Mouse (Mus musculus): ENCODE results near the gene Wdr64. TPM values are rescaled to one million over a fixed set of nuclear protein-coding genes. Genes with fewer than 3 reads are reported as not detected.
A peak's percentile ranks its signal among the peaks of the same experiment; 100 is the strongest.

Gene Wdr64
- total and polyA plus RNA-seq, 3 experiments: not detected

DNA sequence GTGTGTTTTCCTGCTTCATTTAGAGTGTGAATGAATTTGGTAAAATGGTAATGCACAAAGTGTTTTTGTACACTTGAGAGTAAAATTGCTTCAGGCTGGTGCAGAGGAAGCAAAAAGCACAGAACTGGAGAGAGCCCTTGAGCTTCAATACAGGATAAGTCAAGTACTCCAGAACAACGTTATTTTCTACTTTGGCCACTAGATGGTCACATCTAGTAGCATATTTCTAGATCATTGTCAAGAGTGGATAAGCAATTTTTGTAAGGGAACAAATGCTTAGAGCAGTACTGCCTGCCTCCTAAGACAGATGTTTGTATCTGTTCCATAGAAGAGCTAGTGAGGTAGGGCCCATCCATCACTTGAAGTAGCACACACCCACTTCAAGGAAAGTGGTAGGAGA lies 26.8 kb upstream of the Wdr64 start:
- no peak overlapping the region for H3K9ac ChIP-seq (ENCODE audit: insufficient read depth, low read depth)
- H3K4me2 ChIP-seq (ENCODE audit: insufficient read depth, low read depth, poor library complexity, severe bottlenecking): no peak overlapping the region
- no peak overlapping the region for H3K27ac ChIP-seq (ENCODE audit: insufficient read depth, low read depth)
- no peaks in the 10 kb centered on the region for H3K27me3 ChIP-seq (replicated peaks)
- DNase-seq (ENCODE audit: extremely low read depth): peak; percentile 47
- H3K36me3 ChIP-seq (replicated peaks in 1 of 2; ENCODE audit: control insufficient read depth in 1 of 2, insufficient read depth in 1 of 2, low read length in 1 of 2): no peaks in the 10 kb centered on the region
- dilution Hi-C loops (cut with MboI; ENCODE audit: extremely low pct_ligation_motif_present, extremely low pct_unique_long_range_greater_than_20kb, low sequenced_read_pairs) (no loop called here), in situ Hi-C loops (cut with MboI; ENCODE audit: low pct_ligation_motif_present, low pct_unique_long_range_greater_than_20kb, low sequenced_read_pairs) (loop anchor here (10.0 kb wide), 1 partner anchor 193 kb away; no protein-coding TSS in a partner anchor)
- TF ChIP-seq RAD21 (IDR thresholded peaks at IDR 0.05; ENCODE audit: low read depth, low read length) (peak; percentile 57), CTCF (conservative IDR thresholded peaks at IDR 0.05 in 1 of 2, IDR thresholded peaks at IDR 0.05 in 1 of 2; ENCODE audit: low read depth in 2 of 2, low read length in 2 of 2) (peak; percentile 38 to 63; a peak in 3 of 4 replicates), SMC3 (IDR thresholded peaks at IDR 0.05; ENCODE audit: low read depth, low read length) (peak; percentile 37), MAZ (IDR thresholded peaks at IDR 0.05; ENCODE audit: low read depth, low read length) (no peak), RCOR1 (conservative IDR thresholded peaks at IDR 0.05; ENCODE audit: low read depth, low read length) (no peak)
- no peaks in the 10 kb centered on the region for H3K9me3 ChIP-seq (replicated peaks; ENCODE audit: low read length)
- no peaks in the 10 kb centered on the region for H3K79me2 ChIP-seq (replicated peaks; ENCODE audit: control insufficient read depth, extremely low read depth, insufficient read depth, poor library complexity, severe bottlenecking)
- peaks cover 0 to 47% of the 10 kb centered on the region in 2 experiments; a peak in 3 of 4 replicates for H3K4me1 ChIP-seq (ENCODE audit: control insufficient read depth in 1 of 2, insufficient read depth in 2 of 2)
- H3K4me3 ChIP-seq (replicated peaks in 1 of 3; ENCODE audit: low read depth in 2 of 3, low read length in 2 of 3, poor library complexity in 1 of 3): no peak overlapping the region

DNA sequence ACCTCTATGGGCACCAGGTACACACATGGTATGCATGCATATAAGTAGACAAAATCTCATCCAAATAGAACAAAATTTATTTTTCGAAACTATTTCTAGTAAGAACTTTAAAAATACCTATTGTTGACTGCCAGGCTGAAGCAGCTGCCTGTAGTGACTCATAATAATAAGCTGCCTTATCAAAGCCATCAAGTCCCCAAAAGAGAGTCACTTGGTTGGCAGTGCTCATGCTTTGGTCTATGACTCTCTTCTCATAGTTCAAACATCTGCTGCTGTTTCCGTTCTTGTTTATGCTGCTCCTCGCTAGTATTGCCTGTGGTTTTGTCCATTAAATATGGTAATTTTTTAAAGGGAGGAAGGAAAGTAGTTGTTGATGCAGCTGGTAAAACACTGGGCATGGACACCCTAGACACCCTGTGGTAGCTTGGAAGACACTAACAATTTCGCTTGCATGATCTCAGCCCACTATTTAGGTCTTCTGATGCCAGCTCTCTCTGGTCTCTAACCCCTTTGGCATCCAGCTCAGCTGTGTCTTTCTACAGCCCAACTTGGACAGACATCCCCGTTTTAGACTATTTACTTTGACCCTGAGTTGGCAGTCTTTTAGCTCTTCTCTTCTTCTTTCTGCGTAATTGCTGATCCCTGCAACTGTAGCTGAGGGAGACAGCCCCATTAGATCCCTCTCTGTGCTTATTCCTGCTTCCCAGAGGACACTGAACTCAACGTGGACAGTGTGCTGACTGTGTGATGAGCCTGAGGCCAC lies 24.6 kb upstream of the Wdr64 start:
- in situ Hi-C loops (cut with MboI; ENCODE audit: low pct_ligation_motif_present, low pct_unique_long_range_greater_than_20kb, low sequenced_read_pairs) (loop anchor here (10.0 kb wide), 1 partner anchor 191 kb away; no protein-coding TSS in a partner anchor), dilution Hi-C loops (cut with MboI; ENCODE audit: extremely low pct_ligation_motif_present, extremely low pct_unique_long_range_greater_than_20kb, low sequenced_read_pairs) (no loop called here)
- Histone ChIP-seq H3K27ac (ENCODE audit: insufficient read depth, low read depth) (no peak overlapping the region), H3K79me2 (replicated peaks; ENCODE audit: control insufficient read depth, extremely low read depth, insufficient read depth, poor library complexity, severe bottlenecking) (no peaks in the 10 kb centered on the region), H3K4me3 (replicated peaks in 1 of 3; ENCODE audit: low read depth in 2 of 3, low read length in 2 of 3, poor library complexity in 1 of 3) (no peak overlapping the region), H3K4me2 (ENCODE audit: insufficient read depth, low read depth, poor library complexity, severe bottlenecking) (no peak overlapping the region), H3K27me3 (replicated peaks) (no peaks in the 10 kb centered on the region), H3K36me3 (replicated peaks in 1 of 2; ENCODE audit: control insufficient read depth in 1 of 2, insufficient read depth in 1 of 2, low read length in 1 of 2) (no peaks in the 10 kb centered on the region), H3K4me1 (ENCODE audit: control insufficient read depth in 1 of 2, insufficient read depth in 2 of 2) (peaks cover 0 to 46% of the 10 kb centered on the region in 2 experiments; a peak in 3 of 4 replicates), H3K9ac (ENCODE audit: insufficient read depth, low read depth) (no peak overlapping the region), H3K9me3 (replicated peaks; ENCODE audit: low read length) (no peaks in the 10 kb centered on the region)
- TF ChIP-seq USF1 (IDR thresholded peaks at IDR 0.05; ENCODE audit: low read depth, low read length) (no peak), KAT2A (IDR thresholded peaks at IDR 0.05; ENCODE audit: insufficient replicate concordance, low read length) (no peak), IRF4 (IDR thresholded peaks at IDR 0.05; ENCODE audit: low read depth, low read length) (no peak), MEF2A (IDR thresholded peaks at IDR 0.05; ENCODE audit: borderline replicate concordance, low read depth, low read length) (no peak), UBTF (IDR thresholded peaks at IDR 0.05; ENCODE audit: low read depth, low read length) (no peak)
- DNase-seq (ENCODE audit: extremely low read depth): no peak

DNA sequence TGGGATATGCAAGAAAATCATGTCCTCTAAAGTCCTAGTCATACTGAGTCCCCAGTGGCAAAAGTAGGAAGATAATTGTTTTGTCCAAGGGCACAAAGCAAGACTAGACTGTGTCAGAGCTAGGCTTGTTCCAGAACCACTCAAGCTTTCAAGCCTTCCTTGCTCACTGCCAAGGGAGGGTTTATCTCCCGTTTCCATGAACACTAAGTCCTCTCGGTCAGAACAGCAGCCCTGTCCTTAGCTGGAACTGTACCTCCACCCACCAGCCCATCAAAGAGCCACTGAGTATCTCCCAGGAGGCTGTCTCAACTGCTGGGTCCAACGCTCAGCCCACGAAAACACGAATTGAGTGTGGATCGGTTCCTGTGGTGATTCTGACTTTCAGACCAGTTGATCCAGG lies 23.3 kb upstream of the Wdr64 start:
- DNase-seq (ENCODE audit: extremely low read depth): no peak
- H3K4me2 ChIP-seq (ENCODE audit: insufficient read depth, low read depth, poor library complexity, severe bottlenecking): no peak overlapping the region
- no peak overlapping the region for H3K4me3 ChIP-seq (replicated peaks in 1 of 3; ENCODE audit: low read depth in 2 of 3, low read length in 2 of 3, poor library complexity in 1 of 3)
- H3K27me3 ChIP-seq (replicated peaks): no peaks in the 10 kb centered on the region
- H3K36me3 ChIP-seq (replicated peaks in 1 of 2; ENCODE audit: control insufficient read depth in 1 of 2, insufficient read depth in 1 of 2, low read length in 1 of 2): no peaks in the 10 kb centered on the region
- no peaks in the 10 kb centered on the region for H3K9me3 ChIP-seq (replicated peaks; ENCODE audit: low read length)
- in situ Hi-C loops (cut with MboI; ENCODE audit: low pct_ligation_motif_present, low pct_unique_long_range_greater_than_20kb, low sequenced_read_pairs) (loop anchor here (10.0 kb wide), 1 partner anchor 190 kb away; no protein-coding TSS in a partner anchor), dilution Hi-C loops (cut with MboI; ENCODE audit: extremely low pct_ligation_motif_present, extremely low pct_unique_long_range_greater_than_20kb, low sequenced_read_pairs) (no loop called here)
- TF ChIP-seq MEF2A (IDR thresholded peaks at IDR 0.05; ENCODE audit: borderline replicate concordance, low read depth, low read length) (no peak), SMC3 (IDR thresholded peaks at IDR 0.05; ENCODE audit: low read depth, low read length) (no peak), SIN3A (IDR thresholded peaks at IDR 0.05; ENCODE audit: low read length) (no peak), ZNF384 (IDR thresholded peaks at IDR 0.05; ENCODE audit: low read depth, low read length) (no peak), ZMIZ1 (IDR thresholded peaks at IDR 0.05; ENCODE audit: low read depth, low read length) (no peak), USF1 (IDR thresholded peaks at IDR 0.05; ENCODE audit: low read depth, low read length) (no peak), TBP (conservative IDR thresholded peaks at IDR 0.05; ENCODE audit: low read depth, low read length) (no peak), POLR2AphosphoS2 (IDR thresholded peaks at IDR 0.05; ENCODE audit: low read depth, low read length) (no peak), MAX (IDR thresholded peaks at IDR 0.05; ENCODE audit: low read length) (no peak), IRF4 (IDR thresholded peaks at IDR 0.05; ENCODE audit: low read depth, low read length) (no peak), GABPA (IDR thresholded peaks at IDR 0.05; ENCODE audit: insufficient replicate concordance, low read depth, low read length) (no peak), MAFK (IDR thresholded peaks at IDR 0.05; ENCODE audit: insufficient replicate concordance, low read length) (no peak), MYC (IDR thresholded peaks at IDR 0.05; ENCODE audit: low read depth, low read length) (no peak), PAX5 (IDR thresholded peaks at IDR 0.05; ENCODE audit: low read length) (no peak), NELFE (IDR thresholded peaks at IDR 0.05; ENCODE audit: low read depth, low read length) (no peak), CHD1 (IDR thresholded peaks at IDR 0.05; ENCODE audit: low read depth, low read length) (no peak), KAT2A (IDR thresholded peaks at IDR 0.05; ENCODE audit: insufficient replicate concordance, low read length) (no peak), MXI1 (IDR thresholded peaks at IDR 0.05; ENCODE audit: low read depth, low read length) (no peak)
- H3K79me2 ChIP-seq (replicated peaks; ENCODE audit: control insufficient read depth, extremely low read depth, insufficient read depth, poor library complexity, severe bottlenecking): no peaks in the 10 kb centered on the region
- no peak overlapping the region for H3K27ac ChIP-seq (ENCODE audit: insufficient read depth, low read depth)
- no peak overlapping the region for H3K9ac ChIP-seq (ENCODE audit: insufficient read depth, low read depth)
- peaks cover 0 to 33% of the 10 kb centered on the region in 2 experiments; a peak in 2 of 4 replicates for H3K4me1 ChIP-seq (ENCODE audit: control insufficient read depth in 1 of 2, insufficient read depth in 2 of 2)

Data from CH12.LX (cell line).